Mouse (Mus musculus) ES-E14 (cell line): ENCODE measurements around the gene Prdm13. TPM values are rescaled to one million over a fixed set of nuclear protein-coding genes. Genes with fewer than 3 reads are reported as not detected.

ENCODE experiments used
- DNase-seq: peaks from one replicate; pipeline ENCODE4 v3.0.0-alpha.2; 2013; ENCODE audit warnings: low read depth, low spot score
- H3K27ac ChIP-seq: 2 replicates; pipeline ENCODE4 v1.5.1; 2012; ENCODE audit warnings: low read depth, mild to moderate bottlenecking, low read length, moderate library complexity, mixed read lengths; ENCODE audit not compliant: poor library complexity, insufficient read depth, severe bottlenecking
- H3K36me3 ChIP-seq: 2 replicates; pipeline ENCODE4 v1.6.1; 2012; ENCODE audit warnings: mild to moderate bottlenecking, low read length, moderate library complexity, mixed read lengths; ENCODE audit not compliant: control insufficient read depth, poor library complexity, insufficient read depth, severe bottlenecking
- H3K4me1 ChIP-seq, 2 experiments: fragments of 150-350 bp in 1 of 2; sonication (generic) in 1 of 2; 2 replicates each; pipeline ENCODE4 v1.6.1; 2012; ENCODE audit warnings: low read length in 2 of 2, mild to moderate bottlenecking in 1 of 2, mixed read lengths in 1 of 2; ENCODE audit not compliant: control insufficient read depth in 2 of 2, insufficient read depth in 2 of 2, poor library complexity in 1 of 2
- H3K4me3 ChIP-seq, 2 experiments: fragments of 150-350 bp in 1 of 2; sonication (generic) in 1 of 2; 2 replicates each; pipeline ENCODE4 v1.5.1; 2012; ENCODE audit warnings: low read length in 2 of 2, low read depth in 1 of 2, mild to moderate bottlenecking in 1 of 2, mixed read lengths in 1 of 2; ENCODE audit not compliant: insufficient read depth in 1 of 2, poor library complexity in 1 of 2, severe bottlenecking in 1 of 2
- H3K9ac ChIP-seq: 2 replicates; pipeline ENCODE4 v1.6.1; 2012; ENCODE audit warnings: low read depth, mild to moderate bottlenecking, low read length, mixed read lengths; ENCODE audit not compliant: poor library complexity, insufficient read depth, severe bottlenecking
- H3K9me3 ChIP-seq: fragments of 150-350 bp; sonication (generic); 2 replicates; pipeline ENCODE4 v1.6.1; 2012; ENCODE audit warnings: low read depth, mild to moderate bottlenecking, low read length; ENCODE audit not compliant: control insufficient read depth, insufficient read depth
- CHD2 ChIP-seq: IDR thresholded peaks from 2 replicates; pipeline ENCODE4 v1.6.1; 2014; ENCODE audit warnings: mild to moderate bottlenecking, low read depth, low read length, inconsistent platforms
- HCFC1 ChIP-seq: IDR thresholded peaks from 2 replicates; pipeline ENCODE4 v1.6.1; 2012; ENCODE audit warnings: low read length, inconsistent platforms, borderline replicate concordance; ENCODE audit not compliant: insufficient read depth
- MAFK ChIP-seq: IDR thresholded peaks from 2 replicates; pipeline ENCODE4 v1.6.1; 2014; ENCODE audit warnings: mild to moderate bottlenecking, low read depth, low read length, inconsistent platforms; ENCODE audit not compliant: insufficient read depth
- ZC3H11A ChIP-seq: IDR thresholded peaks from 2 replicates; pipeline ENCODE4 v1.6.1; 2012; ENCODE audit warnings: low read depth, mild to moderate bottlenecking, inconsistent platforms, low read length, borderline replicate concordance
- ZNF384 ChIP-seq: IDR thresholded peaks from 2 replicates; pipeline ENCODE4 v1.6.1; 2012; ENCODE audit warnings: low read depth, low read length, inconsistent platforms
- in situ Hi-C, 2 experiments: fragments of 600-800 bp; cut with MboI; formaldehyde crosslinking; loops; one replicate each; pipeline ENCODE4 v1.15.1; 2025; ENCODE audit warnings: low sequenced_read_pairs in 2 of 2, inconsistent platforms in 1 of 2; ENCODE audit not compliant: unreplicated experiment in 2 of 2
- total RNA-seq: library from RNA; depleted of rRNA; stranded (reverse); fragments of 300-350 nt; gene quantifications from 2 replicates; pipeline ENCODE4 v1.2.3, GENCODE M21; 2012; rRNA removed

Gene Prdm13
- total RNA-seq: 0.21 and 0.27 TPM in 2 replicates

- Histone ChIP-seq H3K27ac (no peak within 1 kb of the TSS), H3K4me3 (peak within 1 kb of the TSS; percentile 5 to 18; a peak in 1 of 4 replicates), H3K36me3 (no peaks in the 10 kb centered on the region), H3K9me3 (no peaks in the 10 kb centered on the region), H3K4me1 (no peaks in the 10 kb centered on the region), H3K9ac (no peak within 1 kb of the TSS)
- no peak for DNase-seq
- in situ Hi-C loops: loop anchor here in 1 of 2 experiments (10.0 kb wide), 1 partner anchor 809 kb away; no protein-coding TSS in a partner anchor
- no peak for TF ChIP-seq HCFC1
- TF ChIP-seq MAFK: no peak
- no peak for TF ChIP-seq ZC3H11A
- no peak for TF ChIP-seq ZNF384
- no peak for TF ChIP-seq CHD2
Measured at GRCm38 (mm10) chr4:21685595-21686091, at the start of gene Prdm13. TSS of gene Prdm13 (minus strand) at chr4:21685963.

- Histone ChIP-seq H3K9ac (peak within 1 kb of the TSS; percentile 79), H3K36me3 (no peaks in the 10 kb centered on the region; the same call in 1 of the 2 replicates), H3K4me1 (peaks cover 6 to 7% of the 10 kb centered on the region in 2 experiments), H3K9me3 (no peaks in the 10 kb centered on the region), H3K4me3 (peak within 1 kb of the TSS; percentile 70 to 87), H3K27ac (peak within 1 kb of the TSS; percentile 55)
- peak; percentile 87 for DNase-seq
- no peak for TF ChIP-seq ZNF384
- TF ChIP-seq CHD2: 0 out of 2 replicates have a peak, but pooled peaks have one; percentile 3
- no peak for TF ChIP-seq ZC3H11A
- TF ChIP-seq HCFC1: peak; percentile 83; the same call in 1 of the 2 replicates
- TF ChIP-seq MAFK: 0 out of 2 replicates have a peak, but pooled peaks have one; percentile 11
- in situ Hi-C loops: no loop called here
Measured at GRCm38 (mm10) chr4:21727615-21728165, 41.9 kb upstream of the Prdm13 start, which contains the start of gene Ccnc. TSS of gene Ccnc (plus strand) at chr4:21727701.

GRCm38 (mm10) chr4:21726912-21727614, 41.3 kb upstream of the Prdm13 start:
- no peak for DNase-seq
- H3K9ac ChIP-seq: peak overlapping the region; percentile 64; the same call in 1 of the 2 replicates

GRCm38 (mm10) chr4:21722752-21723334, 37.1 kb upstream of the Prdm13 start:
- in situ Hi-C loops: no loop called here
- TF ChIP-seq CHD2: peak; percentile 30; the same call in 1 of the 2 replicates
- no peak for TF ChIP-seq ZNF384
- peak; percentile 43; the same call in 1 of the 2 replicates for TF ChIP-seq HCFC1
- TF ChIP-seq MAFK: 0 out of 2 replicates have a peak, but pooled peaks have one; percentile 22
- no peak for TF ChIP-seq ZC3H11A
- peak overlapping the region; percentile 87 for H3K27ac ChIP-seq
- no peaks in the 10 kb centered on the region for H3K9me3 ChIP-seq
- peak overlapping the region; percentile 73; the same call in 1 of the 2 replicates for H3K9ac ChIP-seq
- peaks cover 13 to 15% of the 10 kb centered on the region in 2 experiments for H3K4me1 ChIP-seq
- no peaks in the 10 kb centered on the region for H3K36me3 ChIP-seq
- peak; percentile 87 for DNase-seq
- H3K4me3 ChIP-seq: peak overlapping the region; percentile 58 to 78

More at GRCm38 (mm10) chr4:21726912-21727614, 41.3 kb upstream of the Prdm13 start:
- Histone ChIP-seq H3K4me1 (peaks cover 8 to 9% of the 10 kb centered on the region in 2 experiments), H3K27ac (no peak overlapping the region; the same call in 1 of the 2 replicates), H3K4me3 (peak overlapping the region; percentile 70 to 87), H3K36me3 (no peaks in the 10 kb centered on the region; the same call in 1 of the 2 replicates), H3K9me3 (no peaks in the 10 kb centered on the region)
- in situ Hi-C loops: no loop called here
- no peak for TF ChIP-seq ZNF384
- TF ChIP-seq ZC3H11A: no peak
- peak; percentile 13; the same call in 1 of the 2 replicates for TF ChIP-seq CHD2
- TF ChIP-seq MAFK: no peak
- TF ChIP-seq HCFC1: no peak
